Mouse (Mus musculus): ENCODE measurements around the gene Spem2. TPM values are rescaled to one million over a fixed set of nuclear protein-coding genes. Genes with fewer than 3 reads are reported as not detected.

Gene Spem2
- total and polyA plus RNA-seq, 3 experiments: not detected

GRCm38 (mm10) chr11:69802648-69803105, 15.6 kb downstream of the Spem2 start:
- Histone ChIP-seq H3K36me3 (replicated peaks) (peaks cover 8% of the 10 kb centered on the region), H3K4me3 (ENCODE audit: low read depth, low read length) (peak overlapping the region; percentile 70), H3K4me1 (ENCODE audit: insufficient read depth, low read depth, low read length) (peaks cover 55% of the 10 kb centered on the region), H3K27me3 (ENCODE audit: insufficient read depth, low read length) (peaks cover 83% of the 10 kb centered on the region), H3K9me3 (replicated peaks) (no peaks in the 10 kb centered on the region)
- ATAC-seq (ENCODE audit: extremely low read depth, insufficient number of reproducible peaks, low FRiP score, poor library complexity, severe bottlenecking) (0 out of 2 replicates have a peak, but pooled peaks have one; percentile 49), DNase-seq (ENCODE audit: low spot score) (peak; percentile 78)
- TF ChIP-seq TAL1 (conservative IDR thresholded peaks at IDR 0.05; ENCODE audit: low read depth, low read length): no peak

GRCm38 (mm10) chr11:69801379-69801977, 16.8 kb downstream of the Spem2 start, which contains the start of gene Fgf11:
Gene Fgf11, minus strand, starts transcription at chr11:69801857.
- TF ChIP-seq GATA2 (IDR thresholded peaks at IDR 0.05; ENCODE audit: borderline replicate concordance, low read depth, low read length): no peak
- no peak for TF ChIP-seq CTCF (IDR thresholded peaks at IDR 0.05; ENCODE audit: low read depth, low read length)
- no peak for TF ChIP-seq POLR2AphosphoS5 (IDR thresholded peaks at IDR 0.05; ENCODE audit: insufficient replicate concordance, low read depth, low read length)
- TF ChIP-seq GATA1 (IDR thresholded peaks at IDR 0.05; ENCODE audit: borderline replicate concordance, low read length): no peak
- no peak for TF ChIP-seq TAL1 (conservative IDR thresholded peaks at IDR 0.05; ENCODE audit: low read depth, low read length)
- DNase-seq (ENCODE audit: low spot score) (no peak), ATAC-seq (ENCODE audit: extremely low read depth, insufficient number of reproducible peaks, low FRiP score, poor library complexity, severe bottlenecking) (no peak)
- Histone ChIP-seq H3K4me1 (ENCODE audit: insufficient read depth, low read depth, low read length) (peaks cover 55% of the 10 kb centered on the region), H3K36me3 (replicated peaks) (peaks cover 11% of the 10 kb centered on the region), H3K27me3 (ENCODE audit: insufficient read depth, low read length) (peaks cover 87% of the 10 kb centered on the region), H3K9me3 (replicated peaks) (no peaks in the 10 kb centered on the region), H3K4me3 (ENCODE audit: low read depth, low read length) (peak within 1 kb of the TSS; percentile 70)

- H3K9me3 ChIP-seq (replicated peaks): no peaks in the 10 kb centered on the region
- H3K4me1 ChIP-seq (ENCODE audit: insufficient read depth, low read depth, low read length): peaks cover 61% of the 10 kb centered on the region
- peaks cover 11% of the 10 kb centered on the region for H3K36me3 ChIP-seq (replicated peaks)
- peak; percentile 47 for DNase-seq (ENCODE audit: low spot score)
- peaks cover 87% of the 10 kb centered on the region for H3K27me3 ChIP-seq (ENCODE audit: insufficient read depth, low read length)
- TF ChIP-seq GATA2 (IDR thresholded peaks at IDR 0.05; ENCODE audit: borderline replicate concordance, low read depth, low read length) (no peak), TAL1 (conservative IDR thresholded peaks at IDR 0.05; ENCODE audit: low read depth, low read length) (no peak), GATA1 (IDR thresholded peaks at IDR 0.05; ENCODE audit: borderline replicate concordance, low read length) (no peak), POLR2AphosphoS5 (IDR thresholded peaks at IDR 0.05; ENCODE audit: insufficient replicate concordance, low read depth, low read length) (no peak), CTCF (IDR thresholded peaks at IDR 0.05; ENCODE audit: low read depth, low read length) (no peak)
- H3K4me3 ChIP-seq (ENCODE audit: low read depth, low read length): peak overlapping the region; percentile 68
- no peak for ATAC-seq (ENCODE audit: extremely low read depth, insufficient number of reproducible peaks, low FRiP score, poor library complexity, severe bottlenecking)
Observed at GRCm38 (mm10) chr11:69800392-69801197, 17.7 kb downstream of the Spem2 start.

- Histone ChIP-seq H3K4me3 (ENCODE audit: low read depth, low read length) (peak overlapping the region; percentile 68; the same call in 1 of the 2 replicates), H3K27me3 (ENCODE audit: insufficient read depth, low read length) (peaks cover 82% of the 10 kb centered on the region), H3K4me1 (ENCODE audit: insufficient read depth, low read depth, low read length) (peaks cover 66% of the 10 kb centered on the region), H3K9me3 (replicated peaks) (no peaks in the 10 kb centered on the region), H3K36me3 (replicated peaks) (peaks cover 11% of the 10 kb centered on the region)
- DNase-seq (ENCODE audit: low spot score): peak; percentile 34
- ATAC-seq (ENCODE audit: extremely low read depth, insufficient number of reproducible peaks, low FRiP score, poor library complexity, severe bottlenecking): no peak
- no peak for TF ChIP-seq TAL1 (conservative IDR thresholded peaks at IDR 0.05; ENCODE audit: low read depth, low read length)
- TF ChIP-seq GATA1 (IDR thresholded peaks at IDR 0.05; ENCODE audit: borderline replicate concordance, low read length): no peak
- no peak for TF ChIP-seq GATA2 (IDR thresholded peaks at IDR 0.05; ENCODE audit: borderline replicate concordance, low read depth, low read length)
- no peak for TF ChIP-seq POLR2AphosphoS5 (IDR thresholded peaks at IDR 0.05; ENCODE audit: insufficient replicate concordance, low read depth, low read length)
- no peak for TF ChIP-seq CTCF (IDR thresholded peaks at IDR 0.05; ENCODE audit: low read depth, low read length)
Observed at GRCm38 (mm10) chr11:69800138-69800391, 18.2 kb downstream of the Spem2 start.

GRCm38 (mm10) chr11:69799394-69800137, 18.7 kb downstream of the Spem2 start:
- H3K36me3 ChIP-seq (replicated peaks): peaks cover 11% of the 10 kb centered on the region
- H3K4me1 ChIP-seq (ENCODE audit: insufficient read depth, low read depth, low read length): peaks cover 70% of the 10 kb centered on the region
- H3K4me3 ChIP-seq (ENCODE audit: low read depth, low read length): peak overlapping the region; percentile 68; the same call in 1 of the 2 replicates
- DNase-seq (ENCODE audit: low spot score) (peak; percentile 24), ATAC-seq (ENCODE audit: extremely low read depth, insufficient number of reproducible peaks, low FRiP score, poor library complexity, severe bottlenecking) (no peak)
- peaks cover 77% of the 10 kb centered on the region for H3K27me3 ChIP-seq (ENCODE audit: insufficient read depth, low read length)
- no peak for TF ChIP-seq CTCF (IDR thresholded peaks at IDR 0.05; ENCODE audit: low read depth, low read length)
- TF ChIP-seq TAL1 (conservative IDR thresholded peaks at IDR 0.05; ENCODE audit: low read depth, low read length): no peak
- H3K9me3 ChIP-seq (replicated peaks): no peaks in the 10 kb centered on the region

- peaks cover 63% of the 10 kb centered on the region for H3K4me1 ChIP-seq (ENCODE audit: insufficient read depth, low read depth, low read length)
Observed at GRCm38 (mm10) chr11:69797924-69798323, 20.3 kb downstream of the Spem2 start.

More at GRCm38 (mm10) chr11:69797924-69798323, 20.3 kb downstream of the Spem2 start:
- no peak for TF ChIP-seq TAL1 (conservative IDR thresholded peaks at IDR 0.05; ENCODE audit: low read depth, low read length)
- ATAC-seq (ENCODE audit: extremely low read depth, insufficient number of reproducible peaks, low FRiP score, poor library complexity, severe bottlenecking) (no peak), DNase-seq (ENCODE audit: low spot score) (no peak)
- Histone ChIP-seq H3K36me3 (replicated peaks) (peaks cover 11% of the 10 kb centered on the region), H3K9me3 (replicated peaks) (no peaks in the 10 kb centered on the region), H3K4me3 (ENCODE audit: low read depth, low read length) (no peak overlapping the region), H3K27me3 (ENCODE audit: insufficient read depth, low read length) (peaks cover 72% of the 10 kb centered on the region)

All from G1E (cell line).